In the genomic region with DNA sequence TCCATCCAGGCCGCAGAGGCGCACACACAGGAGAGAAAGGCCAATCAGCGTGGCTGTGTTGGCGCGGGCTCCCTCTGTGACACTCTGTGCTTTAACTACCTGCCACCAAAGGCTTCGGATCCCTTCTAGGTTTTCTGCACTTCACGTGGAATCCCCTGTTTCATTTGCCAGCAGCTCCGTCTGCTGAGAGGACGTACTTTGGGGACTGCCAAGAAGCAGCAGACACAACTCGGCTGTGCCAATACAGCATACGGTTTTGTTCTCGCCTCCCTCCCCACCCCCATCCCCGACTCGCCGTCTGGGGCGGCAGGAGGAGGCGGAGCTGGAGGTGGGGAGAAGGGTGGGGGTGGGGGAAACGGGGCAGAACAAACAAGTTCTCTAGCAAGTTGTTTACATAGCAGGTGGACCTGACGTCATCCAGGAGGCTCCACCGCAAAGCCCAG, we compare ENCODE assay signal across 8 mouse cellular contexts. TPM values are rescaled to one million over a fixed set of nuclear protein-coding genes. Genes with fewer than 3 reads are reported as not detected.
DNase-seq lines count a peak whose midpoint lies in the region; ATAC-seq and TF ChIP-seq lines count a peak whose summit lies in the region.

No protein-coding gene starts in this region.

- DNase-seq in cerebellum, adult 11-12 months: peak; percentile 13
- DNase-seq in cerebellum, adult 9-10 months: no peak
- DNase-seq in embryonic facial prominence, embryonic 11.5 days (ENCODE audit: low spot score): peak; percentile 84
- DNase-seq in heart, adult 8-10 months (ENCODE audit: low spot score): peak; percentile 49
- peak; percentile 27 for DNase-seq in kidney, adult 2 months
- DNase-seq in limb, embryonic 14.5 days (ENCODE audit: low spot score): peak; percentile 82
- DNase-seq in urinary bladder, postnatal 10 days (ENCODE audit: low spot score): peak; percentile 26

- TF ChIP-seq CTCF in kidney, adult 2 months (conservative IDR thresholded peaks at IDR 0.05; ENCODE audit: insufficient read depth, insufficient read length, low read depth, low read length): no peak

- H3K9ac ChIP-seq in embryonic facial prominence, embryonic 11.5 days (replicated peaks; ENCODE audit: low read length): peak overlapping the region; percentile 87
- H3K9ac ChIP-seq in limb, embryonic 14.5 days (ENCODE audit: low read depth, low read length, severe bottlenecking): peak overlapping the region; percentile 95

- H3K4me3 ChIP-seq in embryonic facial prominence, embryonic 11.5 days (ENCODE audit: low read depth, low read length): peak overlapping the region; percentile 78
- peak overlapping the region; percentile 42 for H3K4me3 ChIP-seq in kidney, adult 2 months (ENCODE audit: insufficient read depth, low read depth, low read length)
- peak overlapping the region; percentile 85 for H3K4me3 ChIP-seq in limb, embryonic 14.5 days (replicated peaks; ENCODE audit: low read length)

- ATAC-seq in embryonic facial prominence, embryonic 11.5 days (replicated peaks; ENCODE audit: insufficient number of reproducible peaks, low FRiP score, low TSS enrichment, low read depth): peak; percentile 77
- ATAC-seq in limb, embryonic 14.5 days (ENCODE audit: low FRiP score, low read depth): peak; percentile 79
- peak; percentile 13; the same call in 1 of the 2 replicates for ATAC-seq in monocyte, adult 5-6 weeks (replicated peaks; ENCODE audit: insufficient number of reproducible peaks, low FRiP score, low TSS enrichment, poor library complexity, severe bottlenecking)

- H3K4me1 ChIP-seq in embryonic facial prominence, embryonic 11.5 days (ENCODE audit: control insufficient read depth, insufficient read depth, low read length): peaks cover 2% of the 10 kb centered on the region; the same call in 1 of the 2 replicates
- H3K4me1 ChIP-seq in kidney, adult 2 months (ENCODE audit: control insufficient read depth, insufficient read depth, low read length): no peaks in the 10 kb centered on the region
- H3K4me1 ChIP-seq in limb, embryonic 14.5 days (ENCODE audit: control insufficient read depth, insufficient read depth, low read length): peaks cover 22% of the 10 kb centered on the region

- H3K36me3 ChIP-seq in embryonic facial prominence, embryonic 11.5 days (replicated peaks; ENCODE audit: control insufficient read depth, insufficient read depth, low read depth, low read length): no peaks in the 10 kb centered on the region
- H3K36me3 ChIP-seq in kidney, adult 2 months (ENCODE audit: control insufficient read depth, insufficient read depth, low read length): no peaks in the 10 kb centered on the region
- no peaks in the 10 kb centered on the region for H3K36me3 ChIP-seq in limb, embryonic 14.5 days (ENCODE audit: control insufficient read depth, insufficient read depth, low read length)

- WGBS in embryonic facial prominence, embryonic 11.5 days: under 1% methylated on average over 20 of the region's 20 CpGs
- 1% methylated on average over 20 of the region's 20 CpGs for WGBS in kidney, adult 2 months
- WGBS in limb, embryonic 14.5 days: under 1% methylated on average over 19 of the region's 20 CpGs

- H3K27ac ChIP-seq in embryonic facial prominence, embryonic 11.5 days (replicated peaks; ENCODE audit: low read depth, low read length): peak overlapping the region; percentile 88
- no peak overlapping the region for H3K27ac ChIP-seq in kidney, adult 2 months (ENCODE audit: insufficient read depth, low read depth, low read length)
- peak overlapping the region; percentile 95 for H3K27ac ChIP-seq in limb, embryonic 14.5 days (replicated peaks; ENCODE audit: low read depth, low read length)

- H3K27me3 ChIP-seq in embryonic facial prominence, embryonic 11.5 days (ENCODE audit: control insufficient read depth, insufficient read depth, low read length): no peaks in the 10 kb centered on the region
- peaks cover 4% of the 10 kb centered on the region; the same call in 1 of the 2 replicates for H3K27me3 ChIP-seq in kidney, adult 2 months (replicated peaks; ENCODE audit: control insufficient read depth, insufficient read depth, low read length)
- no peaks in the 10 kb centered on the region for H3K27me3 ChIP-seq in limb, embryonic 14.5 days (ENCODE audit: control insufficient read depth, insufficient read depth, low read length)

- no peaks in the 10 kb centered on the region for H3K9me3 ChIP-seq in embryonic facial prominence, embryonic 11.5 days (replicated peaks; ENCODE audit: control insufficient read depth, low read length)
- no peaks in the 10 kb centered on the region for H3K9me3 ChIP-seq in limb, embryonic 14.5 days (ENCODE audit: control insufficient read depth, low read length)

- TF ChIP-seq POLR2A in kidney, adult 2 months (IDR thresholded peaks at IDR 0.05; ENCODE audit: low read depth, low read length): no peak
- peak; percentile 35; the same call in 1 of the 2 replicates for TF ChIP-seq POLR2A in limb, embryonic 14.5 days (IDR thresholded peaks at IDR 0.05; ENCODE audit: borderline replicate concordance, extremely low read depth, insufficient read depth, insufficient read length)

- peak overlapping the region; percentile 88 for H3K4me2 ChIP-seq in embryonic facial prominence, embryonic 11.5 days (ENCODE audit: low read depth, low read length)
- H3K4me2 ChIP-seq in limb, embryonic 14.5 days (replicated peaks; ENCODE audit: low read depth, low read length, severe bottlenecking): peak overlapping the region; percentile 86

RNA-seq across cellular contexts. Expression of gene Foxp2, which starts 0.5 kb away (rescaled TPM):
- 46.2 and 50.1 TPM in 2 replicates for polyA plus RNA-seq in embryonic facial prominence, embryonic 11.5 days (2014; fragmentation: Nextera tagmentation; extraction: Ambion mirVana)
- total RNA-seq in heart, adult 8-10 months (2022): 1 to 10 TPM; 1.8 to 4.0 (median 2.9) TPM
- 0.69 and 0.86 TPM in 2 replicates for polyA plus RNA-seq in kidney, adult 2 months (2012; rRNA removed)
- 23.2 and 34.1 TPM in 2 replicates for polyA plus RNA-seq in limb, embryonic 14.5 days (2012; rRNA removed)
- 24.9 and 40.2 TPM in 2 replicates for polyA plus RNA-seq in limb, embryonic 14.5 days (2014; fragmentation: Nextera tagmentation; extraction: Ambion mirVana)
- 1.3 TPM in 1 of 3 replicates, not detected in the others for total RNA-seq in monocyte, adult 5-6 weeks (2017)

Comparison
In these comparisons a context has a peak if more than half of its experiments do, and no peak if none do; other contexts are left out.
1. ATAC-seq: peak in every context shown above with its lines; median percentile 79 in limb, embryonic 14.5 days; 77 in embryonic facial prominence, embryonic 11.5 days; 13 in monocyte, adult 5-6 weeks.
2. RNA of gene Foxp2, which starts 0.5 kb away (polyA plus RNA-seq): 46.2 to 50.1 TPM in embryonic facial prominence, embryonic 11.5 days and 23.2 to 40.2 TPM in limb, embryonic 14.5 days; 0.69 to 0.86 TPM in kidney, adult 2 months; every median in the first group is over 10 times any median in the second.
3. Peak in every context shown above with its lines, with median percentiles within 50 percentile points of each other: H3K4me3 ChIP-seq.